Mouse (Mus musculus) Patski (cell line): ENCODE measurements around the gene Kpna6. TPM values are rescaled to one million over a fixed set of nuclear protein-coding genes. Genes with fewer than 3 reads are reported as not detected.
A peak's percentile ranks its signal among the peaks of the same experiment; 100 is the strongest.

Experiments
- ATAC-seq: fragments of 100-300 bp; one replicate; pipeline ENCODE4 v1.8.0; 2021
- CTCF ChIA-PET: fragments of 350-600 bp; sonication (Branson Sonifier 250); formaldehyde crosslinking; loops from one replicate; lab custom pipeline; 2022; ENCODE audit warnings: inconsistent platforms; lab: Charles Lee
- POLR2A ChIA-PET: fragments of 350-600 bp; sonication (Branson Sonifier 250); formaldehyde crosslinking; loops from one replicate; lab custom pipeline; 2022; ENCODE audit warnings: antibody characterized with exemption, inconsistent platforms; lab: Charles Lee
- DNase-seq: peaks from one replicate; pipeline ENCODE4 v3.0.0-alpha.2; 2011; ENCODE audit warnings: low read depth, low spot score
- H3K27me3 ChIP-seq: fragments of 371-371 bp; one replicate; pipeline ENCODE4 v1.5.1; 2021
- CTCF ChIP-seq: fragments of 100-300 bp; IDR thresholded peaks from one replicate; pipeline ENCODE4 v1.5.1; 2021
- in situ Hi-C: fragments of 300-500 bp; cut with MboI; formaldehyde crosslinking; loops from 3 replicates; pipeline ENCODE4 v1.11.1; 2018; ENCODE audit warnings: low pct_unique_long_range_greater_than_20kb, mixed read lengths
- polyA plus RNA-seq: library from polyadenylated mRNA; unstranded; gene quantifications from one replicate; pipeline ENCODE4 v1.2.3, GENCODE M21; 2021

Gene Kpna6
- polyA plus RNA-seq, 1 experiment from 2014 or later = 43.9 TPM

DNA sequence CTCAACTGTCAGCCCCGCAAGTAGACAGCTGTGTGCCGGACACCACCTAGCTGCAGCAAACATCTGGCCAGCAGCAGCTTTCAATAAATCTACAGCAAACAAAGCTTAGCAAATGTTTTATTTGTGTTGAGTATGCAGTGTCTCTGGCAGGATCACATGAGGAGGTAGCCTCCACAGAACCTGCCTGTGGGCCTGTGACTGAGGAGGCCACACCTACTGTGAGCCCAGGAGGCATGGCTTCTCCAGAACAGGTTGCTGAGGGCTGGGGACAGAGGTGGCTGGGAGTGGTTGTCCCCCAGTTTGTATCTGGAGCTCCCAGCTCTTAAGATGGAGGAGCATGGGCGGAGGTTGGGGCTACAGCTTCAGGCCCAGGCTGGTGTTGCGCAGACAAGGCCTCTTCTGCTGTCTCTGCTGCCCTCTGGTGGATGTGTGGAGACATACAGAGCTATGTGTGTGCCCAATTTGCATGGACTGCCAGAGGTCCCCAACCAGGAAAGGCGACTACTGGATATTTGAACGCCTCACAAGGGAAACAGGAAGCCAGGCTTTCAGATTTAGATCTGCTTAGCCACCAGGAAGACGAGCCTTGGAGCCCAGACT is 64.0 kb downstream of the Kpna6 start:
- POLR2A ChIA-PET = interaction anchor here (0.7 to 1.0 kb wide), 2 partner anchors 8 to 12 kb away, joined by 3 read pairs; no protein-coding TSS in a partner anchor

DNA sequence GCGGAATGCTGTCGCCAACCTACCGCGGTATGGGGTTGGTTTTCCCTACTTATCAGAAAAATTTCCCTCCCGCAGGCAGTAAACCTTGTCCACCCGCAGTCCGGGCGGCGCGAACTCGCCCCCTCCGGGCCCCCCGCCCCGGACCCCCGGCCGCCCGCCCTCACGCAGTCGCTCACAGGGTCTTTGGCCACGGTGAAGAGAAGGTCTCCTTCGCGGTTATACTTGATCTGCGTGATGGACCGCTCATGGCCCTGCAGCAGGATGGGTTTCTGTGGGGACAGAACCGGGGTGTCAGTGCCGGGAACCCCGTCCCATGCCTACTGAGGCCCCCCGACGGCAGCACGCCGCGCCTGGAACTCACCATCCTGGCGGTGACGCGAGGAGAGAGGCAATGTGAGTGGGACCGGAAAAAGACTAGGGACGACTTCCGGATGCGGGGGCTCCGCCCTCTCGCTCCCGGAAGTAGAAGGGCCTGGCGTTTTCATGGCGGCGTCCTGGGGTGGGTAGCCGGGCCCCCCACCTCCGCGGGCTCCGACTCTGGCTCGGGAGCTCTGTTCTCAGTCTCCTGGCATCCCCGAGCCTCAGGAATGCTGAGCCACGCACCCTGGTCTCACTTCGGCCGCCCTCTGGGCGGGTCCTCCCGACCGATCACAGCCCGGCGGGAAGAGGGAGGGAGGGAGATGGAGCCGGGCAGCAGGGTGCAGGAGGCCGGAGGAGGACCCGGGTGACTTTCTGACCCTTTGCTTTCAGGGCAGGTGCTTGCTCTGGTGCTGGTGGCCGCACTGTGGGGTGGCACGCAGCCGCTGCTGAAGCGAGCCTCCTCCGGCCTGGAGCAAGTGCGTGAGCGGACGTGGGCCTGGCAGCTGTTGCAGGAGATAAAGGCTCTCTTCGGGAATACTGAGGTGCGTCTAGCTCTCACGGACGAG is 72.1 kb downstream of the Kpna6 start, which contains the start of the genes Eif3i and Tmem234:
Eif3i (minus strand) TSS at position 416 of the 926 bp plus-strand sequence.
Tmem234 (plus strand) TSS at position 436 of the 926 bp plus-strand sequence.
- no peak for TF ChIP-seq CTCF
- ChIA-PET POLR2A (interaction anchor here (1.6 kb wide), 1 partner anchor 16 kb away, joined by 6 read pairs; no protein-coding TSS in a partner anchor), CTCF (interaction anchor here (0.9 to 1.3 kb wide), 3 partner anchors 8 to 23 kb away, joined by 3 to 5 read pairs (median 3); no protein-coding TSS in a partner anchor)
- H3K27me3 ChIP-seq = no peaks in the 10 kb centered on the region
- ATAC-seq (peak; percentile 67), DNase-seq (no peak)
- in situ Hi-C loops = no loop called here

More for the DNA sequence above, 64.0 kb downstream of the Kpna6 start:
- CTCF ChIA-PET = interaction anchor here (0.7 to 2.6 kb wide), 18 partner anchors 8 to 153 kb away, joined by 3 to 19 read pairs (median 4); partner anchors contain the start of genes Fam167b, Hdac1 and Lck
- in situ Hi-C loops = no loop called here
- DNase-seq = no peak
- TF ChIP-seq CTCF = no peak
- H3K27me3 ChIP-seq = no peaks in the 10 kb centered on the region
- ATAC-seq = peak; percentile 65

Other genes starting within 250 kb of the Kpna6 start
- 0.17 TPM for gene Zbtb8b, start 231.9 kb downstream of the Kpna6 start, polyA plus RNA-seq
- 40.4 TPM for gene Bsdc1, start 211.2 kb downstream of the Kpna6 start, polyA plus RNA-seq
- gene Tssk3, start 181.7 kb downstream of the Kpna6 start, polyA plus RNA-seq = not detected
- not detected for gene Fam229a, start 181.6 kb downstream of the Kpna6 start, polyA plus RNA-seq
- 115 TPM for gene Marcksl1, start 159.2 kb downstream of the Kpna6 start, polyA plus RNA-seq
- gene Hdac1, start 130.1 kb downstream of the Kpna6 start, polyA plus RNA-seq = 59.7 TPM
- gene Lck, start 99.1 kb downstream of the Kpna6 start, polyA plus RNA-seq = 0.12 TPM
- gene Fam167b, start 94.2 kb downstream of the Kpna6 start, polyA plus RNA-seq = not detected
- gene Eif3i, start 72.1 kb downstream of the Kpna6 start, polyA plus RNA-seq = 139 TPM
- gene Tmem234, start 72.1 kb downstream of the Kpna6 start, polyA plus RNA-seq = 79.8 TPM
- 0.47 TPM for gene Dcdc2b, start 58.5 kb downstream of the Kpna6 start, polyA plus RNA-seq
- 13.3 TPM for gene Iqcc, start 53.7 kb downstream of the Kpna6 start, polyA plus RNA-seq
- gene Ccdc28b, start 48.8 kb downstream of the Kpna6 start, polyA plus RNA-seq = 18.1 TPM
- gene Txlna, start 31.7 kb downstream of the Kpna6 start, polyA plus RNA-seq = 51.2 TPM
- 7.8 TPM for gene Tmem39b, start 24.1 kb upstream of the Kpna6 start, polyA plus RNA-seq
- 95.2 TPM for gene Khdrbs1, start 69.5 kb upstream of the Kpna6 start, polyA plus RNA-seq
- 92.4 TPM for gene Ptp4a2, start 138.5 kb upstream of the Kpna6 start, polyA plus RNA-seq